Mouse (Mus musculus): ENCODE data around the gene Slu7. TPM values are rescaled to one million over a fixed set of nuclear protein-coding genes. Genes with fewer than 3 reads are reported as not detected.
A peak's percentile ranks its signal among the peaks of the same experiment; 100 is the strongest.

Slu7 gene
- polyA plus RNA-seq, 1 experiment from 2014 or later = 35.8 TPM

DNA sequence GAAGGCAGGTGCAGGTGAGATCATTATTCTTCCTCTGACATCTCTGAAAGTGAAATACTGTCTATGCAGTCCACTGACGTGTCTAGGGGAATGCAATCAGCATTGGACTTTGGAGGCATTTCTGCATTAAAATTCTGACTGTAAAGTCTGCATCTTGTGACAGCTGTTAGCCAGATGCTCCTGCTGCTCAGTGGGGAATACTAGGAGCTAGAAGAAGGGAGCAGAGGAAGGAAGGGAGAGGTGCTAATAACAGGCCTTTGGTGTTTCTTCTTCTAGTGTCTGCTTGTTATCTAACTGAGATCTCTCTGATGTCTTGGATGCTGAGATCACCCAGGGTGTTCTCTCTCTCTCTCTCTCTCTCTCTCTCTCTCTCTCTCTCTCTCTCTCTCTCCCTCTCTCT, 39.6 kb downstream of the Slu7 start:
- H3K27me3 ChIP-seq = no peaks in the 10 kb centered on the region; the same call in 1 of the 2 replicates
- H3K4me3 ChIP-seq = no peak overlapping the region
- 60% methylated on average over 1 of the region's 1 CpGs for WGBS
- no peak overlapping the region for H3K27ac ChIP-seq
- no peak for ATAC-seq (replicated peaks; ENCODE audit: insufficient number of reproducible peaks, insufficient read depth, low FRiP score, low read depth)
- H3K4me1 ChIP-seq (replicated peaks) = peaks cover 14% of the 10 kb centered on the region
- no peak overlapping the region for H3K4me2 ChIP-seq
- H3K36me3 ChIP-seq = no peaks in the 10 kb centered on the region
- no peaks in the 10 kb centered on the region for H3K9me3 ChIP-seq (replicated peaks)
- H3K9ac ChIP-seq = no peak overlapping the region

DNA sequence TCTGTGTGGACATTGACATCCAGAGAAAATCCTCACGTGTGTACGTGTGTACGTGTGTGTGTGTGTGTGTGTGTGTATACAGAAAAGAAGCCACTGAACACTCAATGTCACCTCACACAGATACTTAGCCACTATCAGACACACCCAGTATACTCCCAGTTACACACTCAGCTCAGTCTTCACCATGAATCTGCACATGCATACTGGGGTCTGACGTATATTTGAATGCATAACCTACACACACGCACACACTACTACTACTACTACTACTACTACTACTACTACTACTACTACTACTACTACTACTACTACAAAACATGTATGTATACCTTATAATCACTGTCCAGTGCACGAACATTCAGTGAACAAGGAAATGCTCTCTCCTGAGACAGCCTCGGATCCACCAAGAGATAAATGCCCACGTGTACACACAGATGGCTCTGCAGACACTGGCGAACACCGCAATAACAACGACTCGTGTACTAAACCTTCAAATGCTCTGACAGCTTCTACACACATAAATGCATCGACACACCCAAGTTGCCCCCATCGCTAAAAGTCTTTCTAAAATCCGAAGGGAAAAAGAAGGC, 40.2 kb downstream of the Slu7 start:
- H3K9me3 ChIP-seq (replicated peaks) = no peaks in the 10 kb centered on the region
- no peak overlapping the region for H3K27ac ChIP-seq
- ATAC-seq (replicated peaks; ENCODE audit: insufficient number of reproducible peaks, insufficient read depth, low FRiP score, low read depth) = no peak
- H3K27me3 ChIP-seq = no peaks in the 10 kb centered on the region; the same call in 1 of the 2 replicates
- no peak overlapping the region for H3K9ac ChIP-seq
- peak overlapping the region; percentile 76 for H3K4me2 ChIP-seq
- peak overlapping the region; percentile 46 for H3K4me3 ChIP-seq
- 51% methylated on average over 15 of the region's 15 CpGs for WGBS
- no peaks in the 10 kb centered on the region for H3K36me3 ChIP-seq
- peaks cover 14% of the 10 kb centered on the region for H3K4me1 ChIP-seq (replicated peaks)

DNA sequence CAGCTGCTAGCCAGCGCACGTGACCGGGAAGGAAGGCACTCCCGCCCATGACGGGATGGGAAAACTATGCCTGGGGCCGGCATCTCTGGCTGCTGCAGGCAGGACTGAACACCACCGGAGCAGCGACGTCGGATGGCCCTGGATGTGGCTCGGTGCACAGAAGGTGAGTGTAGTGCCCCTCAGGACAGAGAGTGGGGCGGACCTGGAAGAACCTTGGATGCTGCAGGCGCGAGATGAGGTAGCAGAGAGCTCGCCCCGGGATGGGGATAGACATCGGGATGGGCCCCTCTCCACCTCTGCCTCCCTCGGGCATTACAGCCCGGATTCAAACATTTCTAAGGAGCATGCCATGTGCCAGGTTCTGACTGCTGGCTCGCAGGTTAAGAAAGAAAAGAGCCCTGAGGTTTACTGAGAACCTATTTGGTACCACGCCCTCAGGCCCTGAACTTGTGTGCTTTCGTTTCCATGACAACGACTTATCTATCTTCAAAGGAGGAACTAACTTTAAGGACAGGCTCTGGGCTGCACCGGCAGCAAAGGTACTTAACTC, 40.8 kb downstream of the Slu7 start, which contains the start of gene C1qtnf2:
TSS of gene C1qtnf2 (plus strand) at position 52 of the 550 bp plus-strand sequence.
- ATAC-seq (replicated peaks; ENCODE audit: insufficient number of reproducible peaks, insufficient read depth, low FRiP score, low read depth) = peak; percentile 58; the same call in 1 of the 2 replicates
- WGBS = 3% methylated on average over 24 of the region's 24 CpGs
- Histone ChIP-seq H3K9me3 (replicated peaks) (no peaks in the 10 kb centered on the region), H3K27me3 (no peaks in the 10 kb centered on the region; the same call in 1 of the 2 replicates), H3K27ac (no peak within 1 kb of the TSS), H3K9ac (peak within 1 kb of the TSS; percentile 41; the same call in 1 of the 2 replicates), H3K4me2 (peak within 1 kb of the TSS; percentile 76), H3K4me3 (peak within 1 kb of the TSS; percentile 46), H3K36me3 (no peaks in the 10 kb centered on the region), H3K4me1 (replicated peaks) (peaks cover 14% of the 10 kb centered on the region)

DNA sequence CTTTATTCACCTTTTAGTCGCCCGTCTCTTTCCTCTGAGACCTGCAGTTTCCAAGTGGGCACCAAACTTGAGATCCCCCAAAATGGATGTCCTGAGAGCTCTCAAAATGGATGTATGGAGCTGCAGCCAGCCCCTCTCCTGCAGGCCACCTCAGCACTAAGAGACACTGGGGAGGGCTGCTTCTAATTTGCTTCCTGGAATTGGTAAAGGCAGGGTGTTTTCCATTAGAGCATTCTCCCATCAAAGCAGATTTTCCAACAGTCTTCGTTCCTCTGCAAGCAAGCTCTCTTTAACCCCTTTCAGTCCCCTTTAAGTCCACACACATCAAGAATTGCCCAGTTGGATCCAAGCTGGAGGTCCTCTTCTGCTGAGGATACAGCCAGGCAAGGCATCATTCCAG, 45.8 kb downstream of the Slu7 start:
- 86% methylated on average over 3 of the region's 3 CpGs for WGBS
- Histone ChIP-seq H3K9ac (no peak overlapping the region), H3K27me3 (no peaks in the 10 kb centered on the region; the same call in 1 of the 2 replicates), H3K9me3 (replicated peaks) (no peaks in the 10 kb centered on the region), H3K4me1 (replicated peaks) (peaks cover 44% of the 10 kb centered on the region), H3K27ac (no peak overlapping the region), H3K4me2 (no peak overlapping the region), H3K36me3 (no peaks in the 10 kb centered on the region), H3K4me3 (no peak overlapping the region)
- no peak for ATAC-seq (replicated peaks; ENCODE audit: insufficient number of reproducible peaks, insufficient read depth, low FRiP score, low read depth)

GRCm38 (mm10) chr11:43480561-43480960, 47.0 kb downstream of the Slu7 start:
- H3K27me3 ChIP-seq = no peaks in the 10 kb centered on the region
- H3K36me3 ChIP-seq = no peaks in the 10 kb centered on the region
- H3K4me2 ChIP-seq = no peak overlapping the region
- H3K9ac ChIP-seq = no peak overlapping the region
- no peak overlapping the region for H3K4me3 ChIP-seq
- no peaks in the 10 kb centered on the region for H3K9me3 ChIP-seq (replicated peaks)
- ATAC-seq (replicated peaks; ENCODE audit: insufficient number of reproducible peaks, insufficient read depth, low FRiP score, low read depth) = no peak
- H3K27ac ChIP-seq = no peak overlapping the region
- H3K4me1 ChIP-seq (replicated peaks) = peaks cover 45% of the 10 kb centered on the region
- WGBS = 38% methylated on average over 5 of the region's 5 CpGs

GRCm38 (mm10) chr11:43481672-43482522, 48.4 kb downstream of the Slu7 start:
- Histone ChIP-seq H3K27me3 (no peaks in the 10 kb centered on the region), H3K4me1 (replicated peaks) (peaks cover 45% of the 10 kb centered on the region), H3K9me3 (replicated peaks) (no peaks in the 10 kb centered on the region), H3K36me3 (no peaks in the 10 kb centered on the region), H3K4me2 (no peak overlapping the region), H3K4me3 (no peak overlapping the region), H3K27ac (peak overlapping the region; percentile 85; the same call in 1 of the 2 replicates), H3K9ac (no peak overlapping the region)
- 54% methylated on average over 3 of the region's 3 CpGs for WGBS
- ATAC-seq (replicated peaks; ENCODE audit: insufficient number of reproducible peaks, insufficient read depth, low FRiP score, low read depth) = 0 out of 2 replicates have a peak, but pooled peaks have one; percentile 20

GRCm38 (mm10) chr11:43483122-43483792, 49.7 kb downstream of the Slu7 start:
- peak overlapping the region; percentile 85 for H3K27ac ChIP-seq
- no peak overlapping the region for H3K9ac ChIP-seq
- WGBS = 39% methylated on average over 6 of the region's 6 CpGs
- H3K4me3 ChIP-seq = no peak overlapping the region
- peak; percentile 82 for ATAC-seq (replicated peaks; ENCODE audit: insufficient number of reproducible peaks, insufficient read depth, low FRiP score, low read depth)
- peaks cover 45% of the 10 kb centered on the region for H3K4me1 ChIP-seq (replicated peaks)
- no peaks in the 10 kb centered on the region for H3K36me3 ChIP-seq
- H3K27me3 ChIP-seq = no peaks in the 10 kb centered on the region
- no peaks in the 10 kb centered on the region for H3K9me3 ChIP-seq (replicated peaks)
- no peak overlapping the region for H3K4me2 ChIP-seq

GRCm38 (mm10) chr11:43484057-43484456, 50.5 kb downstream of the Slu7 start:
- Histone ChIP-seq H3K27me3 (no peaks in the 10 kb centered on the region), H3K4me2 (0 out of 2 replicates have a peak overlapping the region, but pooled peaks have one; percentile 1), H3K9ac (no peak overlapping the region), H3K4me1 (replicated peaks) (peaks cover 45% of the 10 kb centered on the region), H3K27ac (peak overlapping the region; percentile 85), H3K36me3 (no peaks in the 10 kb centered on the region), H3K9me3 (replicated peaks) (no peaks in the 10 kb centered on the region), H3K4me3 (no peak overlapping the region)
- no peak for ATAC-seq (replicated peaks; ENCODE audit: insufficient number of reproducible peaks, insufficient read depth, low FRiP score, low read depth)
- WGBS = 69% methylated on average over 4 of the region's 4 CpGs

- no peaks in the 10 kb centered on the region for H3K27me3 ChIP-seq
- peak overlapping the region; percentile 85; the same call in 1 of the 2 replicates for H3K27ac ChIP-seq
- H3K4me3 ChIP-seq = no peak overlapping the region
- no peak for ATAC-seq (replicated peaks; ENCODE audit: insufficient number of reproducible peaks, insufficient read depth, low FRiP score, low read depth)
- H3K4me2 ChIP-seq = no peak overlapping the region
- 41% methylated on average over 11 of the region's 11 CpGs for WGBS
- no peaks in the 10 kb centered on the region for H3K9me3 ChIP-seq (replicated peaks)
- H3K36me3 ChIP-seq = no peaks in the 10 kb centered on the region
- peaks cover 45% of the 10 kb centered on the region for H3K4me1 ChIP-seq (replicated peaks)
- no peak overlapping the region for H3K9ac ChIP-seq
These were observed 51.1 kb downstream of the Slu7 start for GRCm38 (mm10) chr11:43484652-43485051.

DNA sequence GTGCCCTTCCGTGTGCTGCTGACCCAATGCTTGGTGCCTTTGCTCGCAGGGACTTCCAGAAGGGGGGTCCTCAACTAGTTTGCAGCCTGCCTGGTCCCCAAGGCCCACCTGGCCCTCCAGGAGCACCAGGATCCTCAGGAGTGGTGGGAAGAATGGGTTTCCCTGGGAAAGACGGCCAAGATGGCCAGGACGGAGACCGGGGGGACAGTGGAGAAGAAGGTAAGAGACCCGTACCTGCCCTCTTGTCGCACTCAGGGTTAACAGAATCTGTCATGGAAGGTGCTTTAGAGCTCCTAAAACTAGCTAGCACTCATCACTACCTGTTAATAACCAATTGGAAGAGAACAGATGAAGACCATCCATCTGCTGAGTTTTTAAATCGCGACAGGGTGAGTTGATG, 52.3 kb downstream of the Slu7 start:
- no peak overlapping the region for H3K4me3 ChIP-seq
- no peak for ATAC-seq (replicated peaks; ENCODE audit: insufficient number of reproducible peaks, insufficient read depth, low FRiP score, low read depth)
- peaks cover 35% of the 10 kb centered on the region for H3K4me1 ChIP-seq (replicated peaks)
- no peaks in the 10 kb centered on the region for H3K36me3 ChIP-seq
- no peaks in the 10 kb centered on the region for H3K9me3 ChIP-seq (replicated peaks)
- H3K4me2 ChIP-seq = no peak overlapping the region
- H3K27me3 ChIP-seq = no peaks in the 10 kb centered on the region
- no peak overlapping the region for H3K27ac ChIP-seq
- 83% methylated on average over 9 of the region's 9 CpGs for WGBS
- no peak overlapping the region for H3K9ac ChIP-seq

- no peak for ATAC-seq (replicated peaks; ENCODE audit: insufficient number of reproducible peaks, insufficient read depth, low FRiP score, low read depth)
- Histone ChIP-seq H3K9ac (no peak overlapping the region), H3K9me3 (replicated peaks) (no peaks in the 10 kb centered on the region), H3K36me3 (no peaks in the 10 kb centered on the region), H3K4me3 (no peak overlapping the region), H3K27ac (no peak overlapping the region), H3K27me3 (no peaks in the 10 kb centered on the region), H3K4me1 (replicated peaks) (peaks cover 8% of the 10 kb centered on the region), H3K4me2 (no peak overlapping the region)
- 34% methylated on average over 7 of the region's 7 CpGs for WGBS
These were observed 59.1 kb downstream of the Slu7 start for GRCm38 (mm10) chr11:43492663-43493062.
